16 mouse cellular contexts compared by ENCODE assay signal in the genomic region with DNA sequence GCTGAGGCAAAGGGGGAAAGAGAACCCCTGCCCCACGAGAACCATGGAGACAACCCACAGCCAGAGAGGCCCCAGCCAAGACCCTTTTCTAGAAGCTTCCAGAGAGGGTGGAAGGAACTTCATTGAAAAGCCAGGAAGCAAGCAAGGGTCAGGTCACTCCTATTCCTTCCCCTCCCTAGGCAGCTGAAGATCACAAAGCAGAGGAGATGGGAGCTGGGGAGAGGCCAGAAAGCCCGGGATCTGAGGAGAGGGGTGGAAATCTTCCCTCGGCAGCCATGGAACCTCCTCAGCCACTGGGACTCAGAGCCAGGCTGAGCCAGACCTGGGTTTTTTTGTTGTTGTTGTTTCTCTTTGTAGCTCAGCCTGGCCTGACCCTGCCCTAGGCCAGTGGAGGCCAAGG. TPM values are rescaled to one million over a fixed set of nuclear protein-coding genes. Genes with fewer than 3 reads are reported as not detected.
DNase-seq lines count a peak whose midpoint lies in the region; ATAC-seq and TF ChIP-seq lines count a peak whose summit lies in the region.
"Had no signal": no experiment of that assay in that cellular context is flagged by ENCODE, and none has a peak within 500 bp of the region (broad histone marks: within the 10 kb centered on the region; RNA-seq: fewer than 3 reads in every experiment).

No protein-coding gene starts in this region.

- 31% methylated on average over 3 of the region's 3 CpGs for WGBS in kidney, embryonic 16.5 days
- 43% methylated on average over 3 of the region's 3 CpGs for WGBS in heart, embryonic 16.5 days

- TF ChIP-seq CTCF in ES-Bruce4 (IDR thresholded peaks at IDR 0.05; ENCODE audit: low read depth, low read length) = no peak

- H3K27me3 ChIP-seq in kidney, embryonic 16.5 days (ENCODE audit: insufficient read depth, low read length) = no peaks in the 10 kb centered on the region
- no peaks in the 10 kb centered on the region for H3K27me3 ChIP-seq in ES-Bruce4 (ENCODE audit: control insufficient read depth, insufficient read depth, low read length, poor library complexity, severe bottlenecking)
- H3K27me3 ChIP-seq in heart, embryonic 16.5 days (ENCODE audit: control insufficient read depth, insufficient read depth, low read length) = no peaks in the 10 kb centered on the region
- H3K27me3 ChIP-seq: embryonic facial prominence, embryonic 15.5 days; lung, embryonic 15.5 days; midbrain, embryonic 12.5 days; neural tube, embryonic 12.5 days had no signal

- H3K4me3 ChIP-seq in kidney, embryonic 16.5 days (ENCODE audit: low read length) = no peak overlapping the region
- no peak overlapping the region for H3K4me3 ChIP-seq in ES-Bruce4 (ENCODE audit: low read depth, low read length)
- no peak overlapping the region for H3K4me3 ChIP-seq in ES-E14 (ENCODE audit: insufficient read depth in 1 of 2, low read depth in 1 of 2, low read length in 2 of 2, poor library complexity in 1 of 2, severe bottlenecking in 1 of 2)
- no peak overlapping the region for H3K4me3 ChIP-seq in heart, embryonic 16.5 days (ENCODE audit: low read length)
- H3K4me3 ChIP-seq: embryonic facial prominence, embryonic 15.5 days; lung, embryonic 15.5 days; midbrain, embryonic 12.5 days; neural tube, embryonic 12.5 days had no signal

- H3K4me2 ChIP-seq in kidney, embryonic 16.5 days (replicated peaks; ENCODE audit: low read depth, low read length) = 0 out of 2 replicates have a peak overlapping the region, but pooled peaks have one; percentile 1
- no peak overlapping the region for H3K4me2 ChIP-seq in heart, embryonic 16.5 days (ENCODE audit: low read depth, low read length)
- H3K4me2 ChIP-seq: embryonic facial prominence, embryonic 15.5 days; lung, embryonic 15.5 days; midbrain, embryonic 12.5 days; neural tube, embryonic 12.5 days had no signal

- H3K4me1 ChIP-seq in kidney, embryonic 16.5 days (ENCODE audit: insufficient read depth, low read length) = peaks cover 28% of the 10 kb centered on the region
- H3K4me1 ChIP-seq in ES-Bruce4 (ENCODE audit: control insufficient read depth, insufficient read depth, low read length) = peaks cover 10% of the 10 kb centered on the region
- peaks cover 0 to 37% of the 10 kb centered on the region in 2 experiments; a peak in 2 of 4 replicates for H3K4me1 ChIP-seq in ES-E14 (ENCODE audit: control insufficient read depth in 2 of 2, insufficient read depth in 2 of 2, low read length in 2 of 2, poor library complexity in 1 of 2)
- H3K4me1 ChIP-seq in heart, embryonic 16.5 days (ENCODE audit: control insufficient read depth, insufficient read depth, low read length) = peaks cover 37% of the 10 kb centered on the region
- H3K4me1 ChIP-seq: neural tube, embryonic 12.5 days had no signal

- no peak for DNase-seq in kidney, adult 11 months
- no peak for DNase-seq in ES-E14 (ENCODE audit: low read depth, low spot score)
- DNase-seq in thymus, postnatal 0 days (ENCODE audit: low spot score) = no peak
- DNase-seq: cerebellum, adult 2 months; retina, postnatal 1 day had no signal

- no peak for TF ChIP-seq POLR2A in ES-Bruce4 (IDR thresholded peaks at IDR 0.05; ENCODE audit: insufficient read depth, low read length)

- peak; percentile 30; the same call in 1 of the 2 replicates for ATAC-seq in kidney, embryonic 16.5 days (ENCODE audit: low FRiP score, low TSS enrichment)
- ATAC-seq in heart, embryonic 16.5 days (replicated peaks; ENCODE audit: extremely low read depth, insufficient read depth, low FRiP score) = no peak
- no peak for ATAC-seq in monocyte, adult 5-6 weeks (replicated peaks; ENCODE audit: insufficient number of reproducible peaks, low FRiP score, low TSS enrichment, poor library complexity, severe bottlenecking)
- no peak for ATAC-seq in erythroid progenitor cell, adult 5-6 weeks (replicated peaks; ENCODE audit: low FRiP score, poor library complexity, severe bottlenecking)
- ATAC-seq: intestine, embryonic 16.5 days had no signal

- H3K9me3 ChIP-seq in kidney, embryonic 16.5 days (ENCODE audit: low read length) = no peaks in the 10 kb centered on the region
- H3K9me3 ChIP-seq in ES-Bruce4 (replicated peaks; ENCODE audit: control insufficient read depth, insufficient read depth, low read length, poor library complexity, severe bottlenecking) = no peaks in the 10 kb centered on the region
- no peaks in the 10 kb centered on the region for H3K9me3 ChIP-seq in ES-E14 (ENCODE audit: control insufficient read depth, insufficient read depth, low read depth, low read length)
- no peaks in the 10 kb centered on the region for H3K9me3 ChIP-seq in heart, embryonic 16.5 days (replicated peaks; ENCODE audit: control insufficient read depth, low read length)
- H3K9me3 ChIP-seq: embryonic facial prominence, embryonic 15.5 days; lung, embryonic 15.5 days; midbrain, embryonic 12.5 days; neural tube, embryonic 12.5 days had no signal

- peak overlapping the region; percentile 72 for H3K27ac ChIP-seq in kidney, embryonic 16.5 days (ENCODE audit: low read length)
- H3K27ac ChIP-seq in ES-Bruce4 (ENCODE audit: insufficient read depth, low read length) (peak overlapping the region; percentile 49), ES-E14 (ENCODE audit: insufficient read depth, low read depth, low read length, poor library complexity, severe bottlenecking) (no peak overlapping the region; the same call in 1 of the 2 replicates)
- peak overlapping the region; percentile 71 for H3K27ac ChIP-seq in heart, embryonic 16.5 days (ENCODE audit: low read length)
- H3K27ac ChIP-seq: embryonic facial prominence, embryonic 15.5 days; lung, embryonic 15.5 days; midbrain, embryonic 12.5 days; neural tube, embryonic 12.5 days had no signal

- in situ Hi-C loops in ES-E14 (cut with MboI; ENCODE audit: low sequenced_read_pairs in 2 of 2, unreplicated experiment in 2 of 2) = no loop called here

- peak overlapping the region; percentile 51 for H3K9ac ChIP-seq in kidney, embryonic 16.5 days (replicated peaks; ENCODE audit: low read length)
- H3K9ac ChIP-seq in ES-Bruce4 (ENCODE audit: low read depth, poor library complexity, severe bottlenecking) (peak overlapping the region; percentile 13; the same call in 1 of the 2 replicates), ES-E14 (ENCODE audit: insufficient read depth, low read depth, low read length, poor library complexity, severe bottlenecking) (0 out of 2 replicates have a peak overlapping the region, but pooled peaks have one; percentile 22)
- peak overlapping the region; percentile 35; the same call in 1 of the 2 replicates for H3K9ac ChIP-seq in heart, embryonic 16.5 days (ENCODE audit: low read length)
- H3K9ac ChIP-seq: embryonic facial prominence, embryonic 15.5 days; lung, embryonic 15.5 days; midbrain, embryonic 12.5 days; neural tube, embryonic 12.5 days had no signal

- no peaks in the 10 kb centered on the region for H3K36me3 ChIP-seq in kidney, embryonic 16.5 days (ENCODE audit: insufficient read depth, low read length)
- H3K36me3 ChIP-seq in ES-Bruce4 (ENCODE audit: control insufficient read depth, insufficient read depth, low read length, poor library complexity, severe bottlenecking) = no peaks in the 10 kb centered on the region
- H3K36me3 ChIP-seq in ES-E14 (ENCODE audit: control insufficient read depth, insufficient read depth, low read length, poor library complexity, severe bottlenecking) = peaks cover 2% of the 10 kb centered on the region; the same call in 1 of the 2 replicates
- no peaks in the 10 kb centered on the region for H3K36me3 ChIP-seq in heart, embryonic 16.5 days (ENCODE audit: control insufficient read depth, insufficient read depth)
- H3K36me3 ChIP-seq: embryonic facial prominence, embryonic 15.5 days; lung, embryonic 15.5 days; midbrain, embryonic 12.5 days; neural tube, embryonic 12.5 days had no signal

- TF ChIP-seq EP300 in ES-Bruce4 (IDR thresholded peaks at IDR 0.05; ENCODE audit: insufficient read depth, low read depth, low read length) = no peak

TF ChIP-seq in ES-E14, 5 proteins besides CTCF, POLR2A, EP300 and RAD21:
- TF ChIP-seq HCFC1 (IDR thresholded peaks at IDR 0.05; ENCODE audit: borderline replicate concordance, insufficient read depth, low read length) (no peak), MAFK (IDR thresholded peaks at IDR 0.05; ENCODE audit: insufficient read depth, low read depth, low read length) (no peak)

RNA-seq across cellular contexts. Expression of a gene that starts 9.8 kb away (rescaled TPM):
- polyA plus RNA-seq in kidney, embryonic 16.5 days (2015; fragmentation: Nextera tagmentation; extraction: Ambion mirVana) = 91.8 and 103 TPM in 2 replicates
- 59.6 and 63.9 TPM in 2 replicates for polyA plus RNA-seq in ES-Bruce4 (2011; ENCODE audit: insufficient read depth, insufficient read length, low read depth, missing spikeins)
- 28.8 and 36.8 TPM in 2 replicates for total RNA-seq in ES-E14 (2012; rRNA removed)
- polyA plus RNA-seq in heart, embryonic 16.5 days (2015; fragmentation: Nextera tagmentation; extraction: Ambion mirVana) = 72.9 and 75.5 TPM in 2 replicates
- 67.9 to 84.6 TPM (median 77.1 TPM) in 3 replicates for total RNA-seq in monocyte, adult 5-6 weeks (2017)
- 33.9 and 39.0 TPM in 2 replicates for total RNA-seq in erythroid progenitor cell, adult 5-6 weeks (2015; ENCODE audit: low replicate concordance)
- 35.3 and 44.2 TPM in 2 replicates for total RNA-seq in erythroid progenitor cell, adult 5-6 weeks (2017; ENCODE audit: low replicate concordance)
- 36.7 and 37.9 TPM in 2 replicates for polyA plus RNA-seq in thymus, postnatal 0 days (2015; fragmentation: Nextera tagmentation; extraction: Ambion mirVana)

RNA-seq across cellular contexts. Expression of a gene that starts 58.0 kb away (rescaled TPM):
- polyA plus RNA-seq in kidney, embryonic 16.5 days (2015; fragmentation: Nextera tagmentation; extraction: Ambion mirVana) = 0.34 and 0.51 TPM in 2 replicates
- not detected in 2 replicates for polyA plus RNA-seq in ES-Bruce4 (2011; ENCODE audit: insufficient read depth, insufficient read length, low read depth, missing spikeins)
- total RNA-seq in ES-E14 (2012; rRNA removed) = 0.98 and 1.6 TPM in 2 replicates
- polyA plus RNA-seq in heart, embryonic 16.5 days (2015; fragmentation: Nextera tagmentation; extraction: Ambion mirVana) = 0.27 and 0.30 TPM in 2 replicates
- 2.9 TPM in 1 of 3 replicates, not detected in the others for total RNA-seq in monocyte, adult 5-6 weeks (2017)
- not detected in 2 replicates for total RNA-seq in erythroid progenitor cell, adult 5-6 weeks (2015; ENCODE audit: low replicate concordance)
- total RNA-seq in erythroid progenitor cell, adult 5-6 weeks (2017; ENCODE audit: low replicate concordance) = not detected in 2 replicates
- polyA plus RNA-seq in thymus, postnatal 0 days (2015; fragmentation: Nextera tagmentation; extraction: Ambion mirVana) = 0.44 and 0.74 TPM in 2 replicates
- total RNA-seq: heart, postnatal 10 days had no signal

RNA-seq across cellular contexts. Expression of a gene that starts 58.9 kb away (rescaled TPM):
- 1,279 and 1,344 TPM in 2 replicates for polyA plus RNA-seq in kidney, embryonic 16.5 days (2015; fragmentation: Nextera tagmentation; extraction: Ambion mirVana)
- 329 and 334 TPM in 2 replicates for polyA plus RNA-seq in ES-Bruce4 (2011; ENCODE audit: insufficient read depth, insufficient read length, low read depth, missing spikeins)
- total RNA-seq in ES-E14 (2012; rRNA removed) = 1,120 and 1,195 TPM in 2 replicates
- polyA plus RNA-seq in heart, embryonic 16.5 days (2015; fragmentation: Nextera tagmentation; extraction: Ambion mirVana) = 928 and 945 TPM in 2 replicates
- 791 to 1,058 TPM (median 1,006 TPM) in 3 replicates for total RNA-seq in monocyte, adult 5-6 weeks (2017)
- 158 and 186 TPM in 2 replicates for total RNA-seq in erythroid progenitor cell, adult 5-6 weeks (2015; ENCODE audit: low replicate concordance)
- 215 and 222 TPM in 2 replicates for total RNA-seq in erythroid progenitor cell, adult 5-6 weeks (2017; ENCODE audit: low replicate concordance)
- 532 and 603 TPM in 2 replicates for polyA plus RNA-seq in thymus, postnatal 0 days (2015; fragmentation: Nextera tagmentation; extraction: Ambion mirVana)
